8 mouse cellular contexts compared by ENCODE assay signal in the genomic region with DNA sequence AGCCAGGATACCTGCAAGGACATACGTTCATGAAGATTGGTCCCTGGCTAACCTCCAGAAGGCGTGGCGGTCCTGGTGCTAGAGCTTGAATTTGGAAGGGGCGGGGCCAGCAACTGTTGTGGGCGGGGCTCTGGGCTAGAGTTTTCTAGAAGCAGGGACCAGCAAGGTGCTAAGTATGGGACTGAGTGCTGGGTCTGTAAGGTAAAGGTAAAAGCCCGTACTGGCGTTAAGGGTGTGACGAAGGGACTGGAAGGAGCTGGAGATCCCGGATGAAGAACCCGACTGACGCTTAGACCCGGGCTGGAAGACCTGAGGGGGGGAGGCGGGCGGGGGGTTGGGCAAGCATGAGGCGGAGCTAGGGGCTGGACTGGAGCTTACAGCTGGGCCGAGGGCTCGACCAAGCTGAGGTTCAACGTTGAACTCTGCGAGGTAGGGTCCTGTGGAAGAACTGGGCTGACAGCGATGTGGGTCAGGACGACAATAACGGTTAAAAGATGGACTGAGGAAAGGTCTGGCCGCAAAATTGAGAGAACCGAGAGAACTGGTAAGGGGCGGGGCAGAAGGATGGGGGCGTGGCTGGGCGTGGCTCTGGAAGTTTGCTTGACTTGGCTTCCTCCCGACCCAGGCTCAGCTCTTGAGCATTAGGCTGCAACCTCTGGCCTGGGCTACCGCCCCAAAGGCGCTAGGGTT. TPM values are rescaled to one million over a fixed set of nuclear protein-coding genes. Genes with fewer than 3 reads are reported as not detected.
A peak's percentile ranks its signal among the peaks of the same experiment; 100 is the strongest.
DNase-seq lines count a peak whose midpoint lies in the region; ATAC-seq and TF ChIP-seq lines count a peak whose summit lies in the region.

No protein-coding gene starts in this region.

- in situ Hi-C loops in CH12.LX (cut with MboI; ENCODE audit: low pct_ligation_motif_present, low pct_unique_long_range_greater_than_20kb, low sequenced_read_pairs), result no loop called here

- no peak for TF ChIP-seq POLR2A in CH12.LX (IDR thresholded peaks at IDR 0.05; ENCODE audit: low read depth, low read length)
- TF ChIP-seq POLR2A in bone marrow macrophage, adult 2 months (IDR thresholded peaks at IDR 0.05; ENCODE audit: borderline replicate concordance, low read depth, low read length), result no peak

- TF ChIP-seq CTCF in CH12.LX (conservative IDR thresholded peaks at IDR 0.05 in 1 of 2, IDR thresholded peaks at IDR 0.05 in 1 of 2; ENCODE audit: low read depth in 2 of 2, low read length in 2 of 2), result no peak
- no peak for TF ChIP-seq CTCF in bone marrow macrophage, adult 2 months (IDR thresholded peaks at IDR 0.05; ENCODE audit: low read depth, low read length)

- dilution Hi-C loops in CH12.LX (cut with MboI; ENCODE audit: extremely low pct_ligation_motif_present, extremely low pct_unique_long_range_greater_than_20kb, low sequenced_read_pairs), result no loop called here

- DNase-seq in CH12.LX (ENCODE audit: extremely low read depth), result no peak
- DNase-seq in forelimb bud, embryonic 11.5 days (ENCODE audit: low read depth, low spot score), result peak; percentile 61
- DNase-seq in liver, result peak; percentile 89

- no peak overlapping the region for H3K27ac ChIP-seq in CH12.LX (ENCODE audit: insufficient read depth, low read depth)
- no peak overlapping the region for H3K27ac ChIP-seq in bone marrow macrophage, adult 2 months (ENCODE audit: insufficient read depth, low read depth, low read length)
- no peak overlapping the region for H3K27ac ChIP-seq in hindbrain, embryonic 12.5 days
- no peak overlapping the region for H3K27ac ChIP-seq in midbrain, embryonic 15.5 days
- H3K27ac ChIP-seq in stomach, embryonic 15.5 days, result peak overlapping the region; percentile 65; the same call in 1 of the 2 replicates

- ATAC-seq in hindbrain, embryonic 12.5 days (ENCODE audit: low FRiP score), result peak; percentile 55; the same call in 1 of the 2 replicates
- ATAC-seq in midbrain, embryonic 15.5 days (replicated peaks), result no peak
- peak; percentile 72 for ATAC-seq in stomach, embryonic 15.5 days (ENCODE audit: insufficient read depth, low FRiP score, low read depth)
- no peak for ATAC-seq in inflammation-experienced regulatory T-cells, adult 6 months

- no peaks in the 10 kb centered on the region for H3K79me2 ChIP-seq in CH12.LX (replicated peaks; ENCODE audit: control insufficient read depth, extremely low read depth, insufficient read depth, poor library complexity, severe bottlenecking)

- 2% methylated on average over 30 of the region's 30 CpGs for WGBS in hindbrain, embryonic 12.5 days
- 3% methylated on average over 30 of the region's 30 CpGs for WGBS in midbrain, embryonic 15.5 days
- WGBS in stomach, embryonic 15.5 days, result 3% methylated on average over 30 of the region's 30 CpGs

- no peak for TF ChIP-seq RAD21 in CH12.LX (IDR thresholded peaks at IDR 0.05; ENCODE audit: low read depth, low read length)

- TF ChIP-seq EP300 in CH12.LX (IDR thresholded peaks at IDR 0.05; ENCODE audit: low read length), result no peak

- peaks cover 14% of the 10 kb centered on the region for H3K9me3 ChIP-seq in CH12.LX (replicated peaks; ENCODE audit: low read length)
- no peaks in the 10 kb centered on the region for H3K9me3 ChIP-seq in hindbrain, embryonic 12.5 days (replicated peaks)
- no peaks in the 10 kb centered on the region for H3K9me3 ChIP-seq in midbrain, embryonic 15.5 days
- H3K9me3 ChIP-seq in stomach, embryonic 15.5 days, result no peaks in the 10 kb centered on the region

- peaks cover 19% of the 10 kb centered on the region for H3K27me3 ChIP-seq in CH12.LX (replicated peaks)
- no peaks in the 10 kb centered on the region for H3K27me3 ChIP-seq in hindbrain, embryonic 12.5 days
- H3K27me3 ChIP-seq in midbrain, embryonic 15.5 days (replicated peaks), result no peaks in the 10 kb centered on the region
- H3K27me3 ChIP-seq in stomach, embryonic 15.5 days (replicated peaks), result no peaks in the 10 kb centered on the region

- peak overlapping the region in 1 of 3 experiments; percentile 17 for H3K4me3 ChIP-seq in CH12.LX (replicated peaks in 1 of 3; ENCODE audit: low read depth in 2 of 3, low read length in 2 of 3, poor library complexity in 1 of 3)
- H3K4me3 ChIP-seq in bone marrow macrophage, adult 2 months (ENCODE audit: insufficient read depth, low read length), result peak overlapping the region; percentile 51
- peak overlapping the region; percentile 34 for H3K4me3 ChIP-seq in hindbrain, embryonic 12.5 days
- peak overlapping the region; percentile 27 for H3K4me3 ChIP-seq in midbrain, embryonic 15.5 days
- peak overlapping the region; percentile 56 for H3K4me3 ChIP-seq in stomach, embryonic 15.5 days (replicated peaks)

- no peaks in the 10 kb centered on the region for H3K36me3 ChIP-seq in CH12.LX (replicated peaks in 1 of 2; ENCODE audit: control insufficient read depth in 1 of 2, insufficient read depth in 1 of 2, low read length in 1 of 2)
- peaks cover 30% of the 10 kb centered on the region for H3K36me3 ChIP-seq in hindbrain, embryonic 12.5 days
- peaks cover 17% of the 10 kb centered on the region for H3K36me3 ChIP-seq in midbrain, embryonic 15.5 days (replicated peaks)
- H3K36me3 ChIP-seq in stomach, embryonic 15.5 days, result peaks cover 18% of the 10 kb centered on the region; the same call in 1 of the 2 replicates

- 0 out of 4 replicates have a peak, but pooled peaks cover 0 to 2% of the 10 kb centered on the region in 2 experiments for H3K4me1 ChIP-seq in CH12.LX (ENCODE audit: control insufficient read depth in 1 of 2, insufficient read depth in 2 of 2)
- peaks cover 12% of the 10 kb centered on the region for H3K4me1 ChIP-seq in bone marrow macrophage, adult 2 months (ENCODE audit: control insufficient read depth, insufficient read depth, low read length)
- H3K4me1 ChIP-seq in hindbrain, embryonic 12.5 days, result peaks cover 20% of the 10 kb centered on the region
- H3K4me1 ChIP-seq in midbrain, embryonic 15.5 days, result peaks cover 18% of the 10 kb centered on the region
- H3K4me1 ChIP-seq in stomach, embryonic 15.5 days, result peaks cover 21% of the 10 kb centered on the region

- H3K4me2 ChIP-seq in CH12.LX (ENCODE audit: insufficient read depth, low read depth, poor library complexity, severe bottlenecking), result peak overlapping the region; percentile 10; the same call in 1 of the 2 replicates
- H3K4me2 ChIP-seq in hindbrain, embryonic 12.5 days (replicated peaks), result peak overlapping the region; percentile 51
- H3K4me2 ChIP-seq in midbrain, embryonic 15.5 days, result peak overlapping the region; percentile 42
- peak overlapping the region; percentile 89 for H3K4me2 ChIP-seq in stomach, embryonic 15.5 days

- H3K9ac ChIP-seq in CH12.LX (ENCODE audit: insufficient read depth, low read depth), result no peak overlapping the region
- 0 out of 2 replicates have a peak overlapping the region, but pooled peaks have one; percentile 41 for H3K9ac ChIP-seq in hindbrain, embryonic 12.5 days
- no peak overlapping the region for H3K9ac ChIP-seq in midbrain, embryonic 15.5 days
- no peak overlapping the region for H3K9ac ChIP-seq in stomach, embryonic 15.5 days

RNA-seq across cellular contexts. Expression of gene Proca1, which starts 1.4 kb away (rescaled TPM):
- total RNA-seq in CH12.LX (2012; rRNA removed) (0.21 TPM in 1 of 2 replicates, not detected in the other), CH12.LX (2014; rRNA removed) (not detected in 2 replicates)
- polyA plus RNA-seq in CH12.LX (2012; ENCODE audit: insufficient read length, low read depth), result 0.40 and 0.46 TPM in 2 replicates
- polyA plus RNA-seq in bone marrow macrophage, adult 2 months (2012; ENCODE audit: insufficient read depth, insufficient read length, missing spikeins), result 0.92 TPM in 1 of 2 replicates, not detected in the other
- 2.8 and 3.0 TPM in 2 replicates for polyA plus RNA-seq in hindbrain, embryonic 12.5 days (2016; fragmentation: Nextera tagmentation; extraction: Ambion mirVana)
- polyA plus RNA-seq in midbrain, embryonic 15.5 days (2015; fragmentation: Nextera tagmentation; extraction: Ambion mirVana), result 1.7 and 2.2 TPM in 2 replicates
- polyA plus RNA-seq in stomach, embryonic 15.5 days (2015; fragmentation: Nextera tagmentation; extraction: Ambion mirVana), result 2.9 and 3.0 TPM in 2 replicates
- 1 to 10 TPM; 1.9 to 5.4 (median 3.5) TPM for polyA plus RNA-seq in inflammation-experienced regulatory T-cells, adult 6 months (2017; shearing (Covaris generic))

RNA-seq across cellular contexts. Expression of gene Rab34, which starts 6.3 kb away (rescaled TPM):
- 0.17 and 0.25 TPM in 2 replicates for total RNA-seq in CH12.LX (2012; rRNA removed)
- total RNA-seq in CH12.LX (2014; rRNA removed), result 0.50 TPM in 1 of 2 replicates, not detected in the other
- polyA plus RNA-seq in CH12.LX (2012; ENCODE audit: insufficient read length, low read depth), result 0.49 and 1.4 TPM in 2 replicates
- 28.8 and 30.5 TPM in 2 replicates for polyA plus RNA-seq in bone marrow macrophage, adult 2 months (2012; ENCODE audit: insufficient read depth, insufficient read length, missing spikeins)
- polyA plus RNA-seq in hindbrain, embryonic 12.5 days (2016; fragmentation: Nextera tagmentation; extraction: Ambion mirVana), result 75.2 and 81.0 TPM in 2 replicates
- polyA plus RNA-seq in midbrain, embryonic 15.5 days (2015; fragmentation: Nextera tagmentation; extraction: Ambion mirVana), result 56.3 and 61.5 TPM in 2 replicates
- polyA plus RNA-seq in stomach, embryonic 15.5 days (2015; fragmentation: Nextera tagmentation; extraction: Ambion mirVana), result 111 and 120 TPM in 2 replicates
- polyA plus RNA-seq in inflammation-experienced regulatory T-cells, adult 6 months (2017; shearing (Covaris generic)), result 1 to 10 TPM in 1 of 3 experiments, not detected in 2; 1.4 TPM

RNA-seq across cellular contexts. Expression of gene Rpl23a, which starts 11.2 kb away (rescaled TPM):
- 3,714 and 3,939 TPM in 2 replicates for total RNA-seq in CH12.LX (2012; rRNA removed)
- 3,235 and 3,361 TPM in 2 replicates for total RNA-seq in CH12.LX (2014; rRNA removed)
- 2,992 and 3,119 TPM in 2 replicates for polyA plus RNA-seq in CH12.LX (2012; ENCODE audit: insufficient read length, low read depth)
- polyA plus RNA-seq in bone marrow macrophage, adult 2 months (2012; ENCODE audit: insufficient read depth, insufficient read length, missing spikeins), result 867 and 1,013 TPM in 2 replicates
- polyA plus RNA-seq in hindbrain, embryonic 12.5 days (2016; fragmentation: Nextera tagmentation; extraction: Ambion mirVana), result 894 and 983 TPM in 2 replicates
- 695 and 703 TPM in 2 replicates for polyA plus RNA-seq in midbrain, embryonic 15.5 days (2015; fragmentation: Nextera tagmentation; extraction: Ambion mirVana)
- polyA plus RNA-seq in stomach, embryonic 15.5 days (2015; fragmentation: Nextera tagmentation; extraction: Ambion mirVana), result 1,236 and 1,312 TPM in 2 replicates
- polyA plus RNA-seq in inflammation-experienced regulatory T-cells, adult 6 months (2017; shearing (Covaris generic)), result 1,000 to 10,000 TPM; 2,768 to 4,435 (median 3,801) TPM

RNA-seq across cellular contexts. Expression of gene Tlcd1, which starts 18.0 kb away (rescaled TPM):
- total RNA-seq in CH12.LX (2012; rRNA removed) (16.4 and 20.3 TPM in 2 replicates), CH12.LX (2014; rRNA removed) (18.2 and 20.3 TPM in 2 replicates)
- 15.6 and 19.1 TPM in 2 replicates for polyA plus RNA-seq in CH12.LX (2012; ENCODE audit: insufficient read length, low read depth)
- polyA plus RNA-seq in bone marrow macrophage, adult 2 months (2012; ENCODE audit: insufficient read depth, insufficient read length, missing spikeins), result 2.2 and 2.5 TPM in 2 replicates
- 9.4 and 10.2 TPM in 2 replicates for polyA plus RNA-seq in hindbrain, embryonic 12.5 days (2016; fragmentation: Nextera tagmentation; extraction: Ambion mirVana)
- polyA plus RNA-seq in midbrain, embryonic 15.5 days (2015; fragmentation: Nextera tagmentation; extraction: Ambion mirVana), result 7.4 and 7.6 TPM in 2 replicates
- 29.8 and 30.8 TPM in 2 replicates for polyA plus RNA-seq in stomach, embryonic 15.5 days (2015; fragmentation: Nextera tagmentation; extraction: Ambion mirVana)
- polyA plus RNA-seq in inflammation-experienced regulatory T-cells, adult 6 months (2017; shearing (Covaris generic)), result 1 to 10 TPM; 2.7 to 3.6 (median 3.2) TPM

RNA-seq across cellular contexts. Expression of gene Nek8, which starts 18.1 kb away (rescaled TPM):
- total RNA-seq in CH12.LX (2012; rRNA removed), result 6.7 and 7.4 TPM in 2 replicates
- total RNA-seq in CH12.LX (2014; rRNA removed), result 6.1 and 7.1 TPM in 2 replicates
- polyA plus RNA-seq in CH12.LX (2012; ENCODE audit: insufficient read length, low read depth), result 8.3 and 9.9 TPM in 2 replicates
- 4.8 and 5.2 TPM in 2 replicates for polyA plus RNA-seq in bone marrow macrophage, adult 2 months (2012; ENCODE audit: insufficient read depth, insufficient read length, missing spikeins)
- 10.7 and 12.9 TPM in 2 replicates for polyA plus RNA-seq in hindbrain, embryonic 12.5 days (2016; fragmentation: Nextera tagmentation; extraction: Ambion mirVana)
- 6.5 and 7.3 TPM in 2 replicates for polyA plus RNA-seq in midbrain, embryonic 15.5 days (2015; fragmentation: Nextera tagmentation; extraction: Ambion mirVana)
- polyA plus RNA-seq in stomach, embryonic 15.5 days (2015; fragmentation: Nextera tagmentation; extraction: Ambion mirVana), result 15.4 and 18.2 TPM in 2 replicates
- polyA plus RNA-seq in inflammation-experienced regulatory T-cells, adult 6 months (2017; shearing (Covaris generic)), result 10 to 100 TPM in 2 of 3 experiments, 1 to 10 TPM in 1; 9.1 to 13.2 (median 11.3) TPM

Comparison
In these comparisons a context has a peak if more than half of its experiments do, and no peak if none do; other contexts are left out.
1. H3K4me2 ChIP-seq: peak in every context shown above with its lines; median percentile 89 in stomach, embryonic 15.5 days; 51 in hindbrain, embryonic 12.5 days; 42 in midbrain, embryonic 15.5 days; 10 in CH12.LX.
2. ATAC-seq: peak in hindbrain, embryonic 12.5 days (single experiment) and stomach, embryonic 15.5 days (single experiment); none in midbrain, embryonic 15.5 days (single experiment) and inflammation-experienced regulatory T-cells, adult 6 months (single experiment).
3. RNA of gene Rab34, which starts 6.3 kb away (polyA plus RNA-seq): 111 to 120 TPM in stomach, embryonic 15.5 days, 75.2 to 81.0 TPM in hindbrain, embryonic 12.5 days, 56.3 to 61.5 TPM in midbrain, embryonic 15.5 days and 28.8 to 30.5 TPM in bone marrow macrophage, adult 2 months; 0.49 to 1.4 TPM in CH12.LX and 1.4 TPM in inflammation-experienced regulatory T-cells, adult 6 months; every median in the first group is over 10 times any median in the second.